Mouse (Mus musculus) liver, embryonic 13.5 days (tissue): ENCODE results near the gene Mrps16. TPM values are rescaled to one million over a fixed set of nuclear protein-coding genes. Genes with fewer than 3 reads are reported as not detected.

Experiments
- ATAC-seq: fragments of 200-750 bp; cut with Nextera tagmentation; 2 replicates; pipeline ENCODE4 v1.8.0; 2017; ENCODE audit warnings: low read depth, mild to moderate bottlenecking, moderate number of reproducible peaks, moderate library complexity
- DNase-seq: peaks from one replicate; pipeline ENCODE4 v3.0.0; 2022
- H3K27ac ChIP-seq: fragments of 300-500 bp; sonication (generic); 2 replicates; pipeline ENCODE4 v1.5.1; 2015; ENCODE audit warnings: moderate library complexity, mild to moderate bottlenecking, inconsistent platforms
- H3K27me3 ChIP-seq: fragments of 300-500 bp; sonication (generic); 2 replicates; pipeline ENCODE4 v1.6.1; 2015; ENCODE audit warnings: mild to moderate bottlenecking, inconsistent platforms
- H3K36me3 ChIP-seq: fragments of 300-500 bp; sonication (generic); 2 replicates; pipeline ENCODE4 v1.6.1; 2015; ENCODE audit warnings: mild to moderate bottlenecking, inconsistent platforms
- H3K4me1 ChIP-seq: fragments of 300-500 bp; sonication (generic); replicated peaks from 2 replicates; pipeline ENCODE4 v1.6.1; 2015; ENCODE audit warnings: inconsistent platforms
- H3K4me2 ChIP-seq: fragments of 300-500 bp; sonication (generic); 2 replicates; pipeline ENCODE4 v1.6.1; 2015; ENCODE audit warnings: inconsistent platforms, mild to moderate bottlenecking, moderate library complexity
- H3K4me3 ChIP-seq: fragments of 300-500 bp; sonication (generic); replicated peaks from 2 replicates; pipeline ENCODE4 v1.5.1; 2015; ENCODE audit warnings: mild to moderate bottlenecking, inconsistent platforms
- H3K9ac ChIP-seq: fragments of 300-500 bp; sonication (generic); 2 replicates; pipeline ENCODE4 v1.6.1; 2015; ENCODE audit warnings: mild to moderate bottlenecking, inconsistent platforms
- H3K9me3 ChIP-seq: fragments of 300-500 bp; sonication (generic); replicated peaks from 2 replicates; pipeline ENCODE4 v1.6.1; 2016; ENCODE audit warnings: inconsistent platforms
- WGBS: fragments of 180-500 bp; shearing (Covaris S2); methylation state at CpG from one replicate; pipeline ENCODE4 v1.1.7; 2015; ENCODE audit not compliant: insufficient replicate concordance; 5-methylcytosine and 5-hydroxymethylcytosine counted together
- polyA plus RNA-seq: library from polyadenylated mRNA; unstranded; fragments of >200 nt; fragmentation: Nextera tagmentation; extraction: Ambion mirVana; gene quantifications from 2 replicates; pipeline ENCODE4 v1.2.1, GENCODE M21; 2015

Gene Mrps16
- polyA plus RNA-seq, 1 experiment from 2014 or later = 71.5 TPM

- Histone ChIP-seq H3K4me3 (peak overlapping the region; percentile 27; the same call in 1 of the 2 replicates), H3K9ac (peak overlapping the region; percentile 88), H3K4me2 (peak overlapping the region; percentile 78), H3K36me3 (peaks cover 27% of the 10 kb centered on the region), H3K27ac (peak overlapping the region; percentile 44; the same call in 1 of the 2 replicates), H3K4me1 (peaks cover 37% of the 10 kb centered on the region), H3K27me3 (no peaks in the 10 kb centered on the region), H3K9me3 (no peaks in the 10 kb centered on the region)
- ATAC-seq (no peak), DNase-seq (no peak)
- WGBS = 38% methylated on average over 4 of the region's 4 CpGs
Measured at GRCm38 (mm10) chr14:20392326-20392725, 1.1 kb downstream of the Mrps16 start.

- WGBS = 74% methylated on average over 8 of the region's 8 CpGs
- Histone ChIP-seq H3K9me3 (no peaks in the 10 kb centered on the region), H3K36me3 (peaks cover 55% of the 10 kb centered on the region)
Measured at GRCm38 (mm10) chr14:20389446-20390079, 3.9 kb downstream of the Mrps16 start.

GRCm38 (mm10) chr14:20388441-20389129, 4.8 kb downstream of the Mrps16 start, which contains the start of gene Dnajc9:
TSS of gene Dnajc9 (minus strand) at chr14:20388910.
- peaks cover 63% of the 10 kb centered on the region for H3K36me3 ChIP-seq
- peaks cover 50% of the 10 kb centered on the region for H3K4me1 ChIP-seq
- peak within 1 kb of the TSS; percentile 94 for H3K9ac ChIP-seq
- ATAC-seq (peak; percentile 63), DNase-seq (peak; percentile 90)
- H3K27me3 ChIP-seq = no peaks in the 10 kb centered on the region
- H3K27ac ChIP-seq = peak within 1 kb of the TSS; percentile 84
- no peaks in the 10 kb centered on the region for H3K9me3 ChIP-seq
- H3K4me3 ChIP-seq = peak within 1 kb of the TSS; percentile 87
- H3K4me2 ChIP-seq = peak within 1 kb of the TSS; percentile 77
- WGBS = under 1% methylated on average over 59 of the region's 59 CpGs

More at GRCm38 (mm10) chr14:20389446-20390079, 3.9 kb downstream of the Mrps16 start:
- Histone ChIP-seq H3K27me3 (no peaks in the 10 kb centered on the region), H3K27ac (peak overlapping the region; percentile 84), H3K4me2 (peak overlapping the region; percentile 77), H3K4me1 (peaks cover 58% of the 10 kb centered on the region), H3K9ac (peak overlapping the region; percentile 94), H3K4me3 (peak overlapping the region; percentile 87)
- no peak for ATAC-seq
- DNase-seq = no peak

GRCm38 (mm10) chr14:20379753-20380430, 13.5 kb downstream of the Mrps16 start:
- no peak for DNase-seq
- Histone ChIP-seq H3K27ac (no peak overlapping the region), H3K36me3 (peaks cover 48% of the 10 kb centered on the region), H3K4me1 (peaks cover 21% of the 10 kb centered on the region), H3K27me3 (no peaks in the 10 kb centered on the region), H3K9me3 (no peaks in the 10 kb centered on the region), H3K4me3 (no peak overlapping the region), H3K4me2 (no peak overlapping the region), H3K9ac (no peak overlapping the region)
- 70% methylated on average over 9 of the region's 9 CpGs for WGBS
- no peak for ATAC-seq

GRCm38 (mm10) chr14:20379087-20379640, 14.3 kb downstream of the Mrps16 start:
- WGBS = 72% methylated on average over 5 of the region's 5 CpGs
- H3K4me2 ChIP-seq = no peak overlapping the region
- no peak overlapping the region for H3K27ac ChIP-seq
- no peaks in the 10 kb centered on the region for H3K27me3 ChIP-seq
- no peaks in the 10 kb centered on the region for H3K9me3 ChIP-seq
- peaks cover 21% of the 10 kb centered on the region for H3K4me1 ChIP-seq
- no peak overlapping the region for H3K9ac ChIP-seq
- DNase-seq = no peak
- H3K36me3 ChIP-seq = peaks cover 42% of the 10 kb centered on the region
- no peak overlapping the region for H3K4me3 ChIP-seq
- no peak for ATAC-seq

- Histone ChIP-seq H3K9me3 (no peaks in the 10 kb centered on the region), H3K36me3 (peaks cover 41% of the 10 kb centered on the region), H3K4me3 (no peak overlapping the region), H3K4me2 (no peak overlapping the region), H3K27me3 (no peaks in the 10 kb centered on the region), H3K4me1 (peaks cover 21% of the 10 kb centered on the region), H3K9ac (no peak overlapping the region), H3K27ac (no peak overlapping the region)
- 26% methylated on average over 13 of the region's 13 CpGs for WGBS
- DNase-seq (peak; percentile 47), ATAC-seq (peak; percentile 72)
Measured at GRCm38 (mm10) chr14:20378313-20379061, 14.9 kb downstream of the Mrps16 start.

GRCm38 (mm10) chr14:20377112-20377521, 16.3 kb downstream of the Mrps16 start:
- H3K27me3 ChIP-seq = no peaks in the 10 kb centered on the region
- no peak overlapping the region for H3K4me3 ChIP-seq
- no peak overlapping the region for H3K4me2 ChIP-seq
- H3K27ac ChIP-seq = no peak overlapping the region
- peaks cover 21% of the 10 kb centered on the region for H3K4me1 ChIP-seq
- no peaks in the 10 kb centered on the region for H3K9me3 ChIP-seq
- H3K36me3 ChIP-seq = peaks cover 39% of the 10 kb centered on the region
- peak; percentile 47 for ATAC-seq
- 57% methylated on average over 4 of the region's 4 CpGs for WGBS
- H3K9ac ChIP-seq = no peak overlapping the region
- DNase-seq = no peak

- 69% methylated on average over 1 of the region's 1 CpGs for WGBS
- H3K4me3 ChIP-seq = no peak overlapping the region
- H3K9me3 ChIP-seq = no peaks in the 10 kb centered on the region
- no peak overlapping the region for H3K9ac ChIP-seq
- ATAC-seq = no peak
- H3K4me1 ChIP-seq = 0 out of 2 replicates have a peak, but pooled peaks cover 3% of the 10 kb centered on the region
- no peak for DNase-seq
- H3K4me2 ChIP-seq = no peak overlapping the region
- no peak overlapping the region for H3K27ac ChIP-seq
- peaks cover 27% of the 10 kb centered on the region for H3K36me3 ChIP-seq
- no peaks in the 10 kb centered on the region for H3K27me3 ChIP-seq
Measured at GRCm38 (mm10) chr14:20371854-20372253, 21.6 kb downstream of the Mrps16 start.

- DNase-seq (no peak), ATAC-seq (no peak)
- H3K4me1 ChIP-seq = 0 out of 2 replicates have a peak, but pooled peaks cover 3% of the 10 kb centered on the region
- no peak overlapping the region for H3K27ac ChIP-seq
- H3K4me2 ChIP-seq = no peak overlapping the region
- H3K36me3 ChIP-seq = peaks cover 27% of the 10 kb centered on the region
- no peak overlapping the region for H3K4me3 ChIP-seq
- no peak overlapping the region for H3K9ac ChIP-seq
- H3K9me3 ChIP-seq = no peaks in the 10 kb centered on the region
- 65% methylated on average over 7 of the region's 7 CpGs for WGBS
- H3K27me3 ChIP-seq = no peaks in the 10 kb centered on the region
Measured at GRCm38 (mm10) chr14:20370798-20371197, 22.6 kb downstream of the Mrps16 start.

- H3K4me3 ChIP-seq = no peak overlapping the region
- peaks cover 33% of the 10 kb centered on the region for H3K36me3 ChIP-seq
- ATAC-seq = no peak
- no peak overlapping the region for H3K9ac ChIP-seq
- 83% methylated on average over 3 of the region's 3 CpGs for whole genome bisulfite sequencing
- H3K27ac ChIP-seq = no peak overlapping the region
- no peaks in the 10 kb centered on the region for H3K9me3 ChIP-seq
- no peaks in the 10 kb centered on the region for H3K27me3 ChIP-seq
- 0 out of 2 replicates have a peak, but pooled peaks cover 3% of the 10 kb centered on the region for H3K4me1 ChIP-seq
- DNase-seq = no peak
- H3K4me2 ChIP-seq = no peak overlapping the region
Measured at GRCm38 (mm10) chr14:20368271-20368670, 25.2 kb downstream of the Mrps16 start.
